Mouse (Mus musculus): ENCODE data around the gene Fam178b. TPM values are rescaled to one million over a fixed set of nuclear protein-coding genes. Genes with fewer than 3 reads are reported as not detected.
"Not testable (repeated sequence)": the region's sequence is repeated elsewhere in the genome, so short reads cannot be mapped to it uniquely, and the experiment has no call there.

Gene Fam178b
- polyA plus RNA-seq, 1 experiment: 410 TPM

DNA sequence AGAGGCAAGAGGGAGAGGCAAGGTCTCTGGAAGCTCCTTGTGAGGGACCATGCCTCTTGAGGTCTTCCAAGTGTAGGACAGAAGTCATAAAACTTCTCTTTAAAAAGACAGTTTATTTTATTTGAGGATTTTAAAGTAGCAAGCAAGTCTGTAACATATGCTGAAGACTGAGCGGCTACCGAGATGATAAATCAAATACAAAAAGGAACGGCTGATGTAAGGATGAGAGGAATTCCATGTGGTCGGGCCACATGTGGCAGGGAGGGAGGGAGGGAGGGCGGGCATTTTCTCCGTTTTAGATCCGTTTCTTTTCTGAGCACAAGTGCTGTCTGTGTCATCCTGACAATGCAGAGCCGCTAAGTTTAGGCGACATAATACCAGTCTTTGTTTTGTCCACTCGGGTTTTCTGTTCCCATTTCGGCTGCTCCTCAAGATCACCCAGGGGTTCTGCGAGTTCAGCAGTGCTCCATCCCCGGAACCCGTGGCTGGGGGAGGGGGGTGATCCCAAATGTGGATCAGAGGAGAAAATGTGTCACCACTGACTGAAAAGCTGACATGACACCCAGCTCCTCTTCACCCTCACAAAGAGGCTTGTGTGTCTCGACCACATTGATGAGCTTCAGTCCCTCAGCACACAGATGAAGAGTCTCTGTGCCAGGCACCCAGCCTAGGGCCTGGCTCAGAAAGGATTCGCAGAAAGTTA lies 10.2 kb downstream of the Fam178b start:
- no peaks in the 10 kb centered on the region for H3K27me3 ChIP-seq (ENCODE audit: control insufficient read depth, insufficient read depth, low read length)
- H3K27ac ChIP-seq (ENCODE audit: control insufficient read depth, insufficient read depth, low read depth, low read length): no peak overlapping the region
- no peak overlapping the region for H3K4me3 ChIP-seq (ENCODE audit: control insufficient read depth, low read depth, low read length)
- TF ChIP-seq CTCF (IDR thresholded peaks at IDR 0.05; ENCODE audit: control insufficient read depth, insufficient read depth, insufficient replicate concordance, low read depth, low read length): no peak
- H3K36me3 ChIP-seq (ENCODE audit: control insufficient read depth, insufficient read depth, low read length): peaks cover 2% of the 10 kb centered on the region; the same call in 1 of the 2 replicates
- no peaks in the 10 kb centered on the region for H3K4me1 ChIP-seq (ENCODE audit: control insufficient read depth, insufficient read depth, low read length)

DNA sequence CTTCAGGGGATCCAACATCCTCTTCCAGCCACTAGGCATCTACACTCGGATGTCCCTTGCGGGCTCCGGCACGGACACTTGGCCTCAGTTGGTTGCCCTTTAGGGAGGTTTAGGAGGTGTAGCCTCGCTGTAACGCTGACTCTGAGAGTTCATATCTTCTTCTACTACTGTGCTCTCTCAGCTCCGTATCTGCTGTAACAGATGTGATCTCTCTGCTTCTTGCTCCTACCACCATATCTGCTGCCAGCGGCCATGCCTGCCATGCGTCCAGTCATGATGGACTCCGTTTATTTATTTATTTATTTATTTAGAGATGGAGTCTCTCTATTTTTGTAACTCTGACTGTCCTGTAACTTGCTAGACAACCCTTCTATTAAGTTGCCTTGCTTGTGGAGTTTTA lies 11.7 kb downstream of the Fam178b start:
- no peaks in the 10 kb centered on the region for H3K27me3 ChIP-seq (ENCODE audit: control insufficient read depth, insufficient read depth, low read length)
- H3K36me3 ChIP-seq (ENCODE audit: control insufficient read depth, insufficient read depth, low read length): peaks cover 2% of the 10 kb centered on the region; the same call in 1 of the 2 replicates
- no peaks in the 10 kb centered on the region for H3K4me1 ChIP-seq (ENCODE audit: control insufficient read depth, insufficient read depth, low read length)
- H3K27ac ChIP-seq (ENCODE audit: control insufficient read depth, insufficient read depth, low read depth, low read length): no peak overlapping the region
- H3K4me3 ChIP-seq (ENCODE audit: control insufficient read depth, low read depth, low read length): no peak overlapping the region
- TF ChIP-seq POLR2A (IDR thresholded peaks at IDR 0.05; ENCODE audit: control insufficient read depth, low read depth, low read length) (no peak), CTCF (IDR thresholded peaks at IDR 0.05; ENCODE audit: control insufficient read depth, insufficient read depth, insufficient replicate concordance, low read depth, low read length) (no peak)

DNA sequence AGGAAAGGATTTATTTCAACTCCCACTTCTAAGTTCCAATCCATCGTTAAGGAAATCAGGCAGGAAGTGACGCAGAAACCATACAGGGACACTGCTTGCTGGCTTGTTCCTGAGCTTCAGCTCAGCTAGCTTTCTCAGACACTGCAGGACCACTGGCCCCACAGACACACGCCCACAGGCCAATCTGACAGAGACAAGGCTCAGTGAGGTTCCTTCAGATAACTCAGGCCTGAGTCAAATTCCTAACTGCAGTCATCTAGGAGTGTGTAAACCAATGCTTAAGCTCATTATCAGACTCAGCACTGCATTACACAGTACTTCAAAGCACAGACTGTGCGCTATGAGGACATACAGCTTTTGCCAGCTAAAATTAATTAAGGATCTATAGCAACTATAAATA lies 12.7 kb downstream of the Fam178b start:
- Histone ChIP-seq H3K27ac (ENCODE audit: control insufficient read depth, insufficient read depth, low read depth, low read length) (no peak overlapping the region), H3K4me3 (ENCODE audit: control insufficient read depth, low read depth, low read length) (no peak overlapping the region), H3K27me3 (ENCODE audit: control insufficient read depth, insufficient read depth, low read length) (no peaks in the 10 kb centered on the region), H3K36me3 (ENCODE audit: control insufficient read depth, insufficient read depth, low read length) (peaks cover 2% of the 10 kb centered on the region; the same call in 1 of the 2 replicates), H3K4me1 (ENCODE audit: control insufficient read depth, insufficient read depth, low read length) (peaks cover 2% of the 10 kb centered on the region; the same call in 1 of the 2 replicates)
- TF ChIP-seq POLR2A (IDR thresholded peaks at IDR 0.05; ENCODE audit: control insufficient read depth, low read depth, low read length) (no peak), CTCF (IDR thresholded peaks at IDR 0.05; ENCODE audit: control insufficient read depth, insufficient read depth, insufficient replicate concordance, low read depth, low read length) (no peak)

DNA sequence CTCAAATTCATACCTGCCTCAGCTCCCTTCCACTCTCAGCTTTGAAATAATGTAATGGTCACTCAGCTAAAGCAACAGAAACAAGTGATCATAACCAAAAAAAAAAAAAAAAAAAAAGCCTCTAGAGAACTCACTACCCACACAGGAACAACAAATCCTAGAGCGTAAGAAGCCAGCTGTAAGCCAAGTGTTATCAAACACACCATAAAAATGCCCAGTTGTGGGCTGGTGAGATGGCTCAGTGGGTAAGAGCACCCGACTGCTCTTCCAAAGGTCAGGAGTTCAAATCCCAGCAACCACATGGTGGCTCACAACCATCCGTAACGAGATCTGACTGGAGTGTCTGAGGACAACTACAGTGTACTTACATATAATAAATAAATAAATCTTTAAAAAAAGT lies 15.0 kb downstream of the Fam178b start:
- H3K4me1 ChIP-seq (ENCODE audit: control insufficient read depth, insufficient read depth, low read length); H3K27ac ChIP-seq (ENCODE audit: control insufficient read depth, insufficient read depth, low read depth, low read length); H3K4me3 ChIP-seq (ENCODE audit: control insufficient read depth, low read depth, low read length); H3K36me3 ChIP-seq (ENCODE audit: control insufficient read depth, insufficient read depth, low read length); H3K27me3 ChIP-seq (ENCODE audit: control insufficient read depth, insufficient read depth, low read length): not testable (repeated sequence)

DNA sequence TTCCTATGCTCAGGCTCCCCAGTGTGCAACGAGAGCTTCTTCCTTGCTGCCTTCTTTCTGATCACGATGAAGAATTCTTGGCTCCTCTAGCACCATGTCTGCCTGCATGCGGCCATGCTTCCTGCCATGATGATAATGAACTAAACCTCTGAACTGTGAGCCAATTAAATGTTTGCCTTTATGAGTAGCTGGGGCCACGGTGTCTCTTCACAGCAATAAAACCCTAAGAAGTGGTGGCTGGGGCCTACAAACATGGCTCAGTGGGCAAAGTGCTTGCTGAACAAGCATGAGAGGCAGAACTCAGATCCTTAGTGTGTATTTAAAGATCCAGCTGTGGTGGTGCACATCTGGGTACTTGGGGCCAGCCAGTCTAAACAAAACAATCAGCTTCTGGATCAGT lies 17.0 kb downstream of the Fam178b start:
- no peak for TF ChIP-seq CTCF (IDR thresholded peaks at IDR 0.05; ENCODE audit: control insufficient read depth, insufficient read depth, insufficient replicate concordance, low read depth, low read length)
- TF ChIP-seq POLR2A (IDR thresholded peaks at IDR 0.05; ENCODE audit: control insufficient read depth, low read depth, low read length): no peak
- Histone ChIP-seq H3K36me3 (ENCODE audit: control insufficient read depth, insufficient read depth, low read length) (peaks cover 2% of the 10 kb centered on the region; the same call in 1 of the 2 replicates), H3K4me3 (ENCODE audit: control insufficient read depth, low read depth, low read length) (no peak overlapping the region)

DNA sequence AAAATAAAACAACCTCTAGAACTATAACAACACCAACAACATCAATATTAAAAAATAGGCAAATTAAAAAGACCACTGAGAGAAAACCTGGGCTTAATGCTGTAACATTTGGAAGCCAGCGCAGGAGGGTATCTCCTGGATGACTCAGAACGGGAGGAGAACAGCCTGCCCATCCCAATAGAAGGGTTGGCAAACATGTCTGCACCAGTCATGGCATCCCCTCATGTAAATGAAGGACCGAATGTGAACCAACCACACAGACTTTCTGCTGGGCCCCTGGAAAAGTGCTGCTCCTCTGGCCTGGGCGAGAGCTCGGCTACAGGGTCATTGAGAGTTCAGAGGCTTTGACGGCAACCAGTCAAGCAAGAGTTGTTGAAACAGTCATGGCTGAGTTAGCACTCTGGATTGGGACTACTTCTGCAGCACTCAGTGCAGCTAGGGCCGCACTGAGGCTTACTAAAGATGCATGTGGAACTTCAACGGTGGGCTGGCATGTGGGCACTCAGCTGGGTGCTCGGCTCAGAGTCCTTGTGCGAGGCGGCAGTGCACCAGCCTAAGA lies 17.7 kb downstream of the Fam178b start:
- Histone ChIP-seq H3K27me3 (ENCODE audit: control insufficient read depth, insufficient read depth, low read length) (no peaks in the 10 kb centered on the region), H3K4me1 (ENCODE audit: control insufficient read depth, insufficient read depth, low read length) (peaks cover 2% of the 10 kb centered on the region; the same call in 1 of the 2 replicates), H3K27ac (ENCODE audit: control insufficient read depth, insufficient read depth, low read depth, low read length) (no peak overlapping the region), H3K4me3 (ENCODE audit: control insufficient read depth, low read depth, low read length) (no peak overlapping the region), H3K36me3 (ENCODE audit: control insufficient read depth, insufficient read depth, low read length) (peaks cover 2% of the 10 kb centered on the region; the same call in 1 of the 2 replicates)
- TF ChIP-seq CTCF (IDR thresholded peaks at IDR 0.05; ENCODE audit: control insufficient read depth, insufficient read depth, insufficient replicate concordance, low read depth, low read length): no peak
- no peak for TF ChIP-seq POLR2A (IDR thresholded peaks at IDR 0.05; ENCODE audit: control insufficient read depth, low read depth, low read length)

More for the DNA sequence above, 17.0 kb downstream of the Fam178b start:
- Histone ChIP-seq H3K27ac (ENCODE audit: control insufficient read depth, insufficient read depth, low read depth, low read length) (no peak overlapping the region), H3K27me3 (ENCODE audit: control insufficient read depth, insufficient read depth, low read length) (no peaks in the 10 kb centered on the region), H3K4me1 (ENCODE audit: control insufficient read depth, insufficient read depth, low read length) (peaks cover 2% of the 10 kb centered on the region; the same call in 1 of the 2 replicates)

DNA sequence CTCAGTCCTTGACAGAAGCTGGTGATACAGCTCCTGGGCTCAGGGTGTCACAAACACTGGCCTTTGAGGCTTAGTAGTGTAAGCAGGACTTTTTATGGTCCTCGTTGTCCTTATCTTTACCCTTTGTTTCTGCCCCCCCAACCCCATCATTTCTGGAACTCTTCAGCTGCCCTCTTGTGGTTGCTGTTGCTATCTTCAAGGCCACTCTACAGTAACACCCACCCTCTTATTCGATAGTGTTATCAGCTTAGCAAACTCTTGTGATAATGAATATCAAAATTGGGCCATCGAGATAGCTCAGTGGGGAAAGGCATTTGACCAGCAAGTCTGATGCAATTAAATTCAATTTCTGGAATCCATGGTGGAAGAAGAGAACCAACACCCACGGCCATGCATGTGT lies 18.5 kb downstream of the Fam178b start:
- Histone ChIP-seq H3K27ac (ENCODE audit: control insufficient read depth, insufficient read depth, low read depth, low read length) (no peak overlapping the region), H3K36me3 (ENCODE audit: control insufficient read depth, insufficient read depth, low read length) (no peaks in the 10 kb centered on the region; the same call in 1 of the 2 replicates), H3K27me3 (ENCODE audit: control insufficient read depth, insufficient read depth, low read length) (no peaks in the 10 kb centered on the region), H3K4me1 (ENCODE audit: control insufficient read depth, insufficient read depth, low read length) (peaks cover 2% of the 10 kb centered on the region; the same call in 1 of the 2 replicates), H3K4me3 (ENCODE audit: control insufficient read depth, low read depth, low read length) (no peak overlapping the region)
- no peak for TF ChIP-seq POLR2A (IDR thresholded peaks at IDR 0.05; ENCODE audit: control insufficient read depth, low read depth, low read length)
- TF ChIP-seq CTCF (IDR thresholded peaks at IDR 0.05; ENCODE audit: control insufficient read depth, insufficient read depth, insufficient replicate concordance, low read depth, low read length): no peak
